Mouse (Mus musculus) hindbrain, postnatal 0 days (tissue): ENCODE measurements at regions not wholly inside any gene's neighbourhood (a gene's known extent, or its start where the extent isn't known, plus 50 kb on each side); places are given as distances from the start of the nearest gene placed in this dataset.
"Not testable (repeated sequence)": the region's sequence is repeated elsewhere in the genome, so short reads cannot be mapped to it uniquely, and the experiment has no call there.

ENCODE experiments used
- ATAC-seq: fragments of 200-750 bp; cut with Nextera tagmentation; 2 replicates; pipeline ENCODE4 v1.8.0; 2017; ENCODE audit warnings: mild to moderate bottlenecking, moderate TSS enrichment, moderate library complexity
- DNase-seq: peaks from one replicate; pipeline ENCODE4 v3.0.0-alpha.2; 2015; ENCODE audit warnings: low spot score
- H3K27ac ChIP-seq: fragments of 300-500 bp; sonication (generic); 2 replicates; pipeline ENCODE4 v1.5.1; 2014; ENCODE audit warnings: mild to moderate bottlenecking
- H3K27me3 ChIP-seq: fragments of 300-500 bp; sonication (generic); 2 replicates; pipeline ENCODE4 v1.6.1; 2014; ENCODE audit warnings: low read length, mixed read lengths; ENCODE audit not compliant: insufficient read depth
- H3K36me3 ChIP-seq: fragments of 300-500 bp; sonication (generic); 2 replicates; pipeline ENCODE4 v1.6.1; 2014; ENCODE audit warnings: low read length, mixed read lengths; ENCODE audit not compliant: insufficient read depth
- H3K4me1 ChIP-seq: fragments of 300-500 bp; sonication (generic); 2 replicates; pipeline ENCODE4 v1.6.1; 2014; ENCODE audit warnings: antibody characterized with exemption, low read length, mixed read lengths; ENCODE audit not compliant: insufficient read depth
- H3K4me2 ChIP-seq: fragments of 300-500 bp; sonication (generic); 2 replicates; pipeline ENCODE4 v1.6.1; 2014; ENCODE audit warnings: low read depth, mild to moderate bottlenecking, low read length, moderate library complexity, mixed read lengths
- H3K4me3 ChIP-seq: fragments of 300-500 bp; sonication (generic); 2 replicates; pipeline ENCODE4 v1.5.1; 2014; ENCODE audit warnings: low read length
- H3K9ac ChIP-seq: fragments of 300-500 bp; sonication (generic); replicated peaks from 2 replicates; pipeline ENCODE4 v1.6.1; 2014; ENCODE audit warnings: mild to moderate bottlenecking, low read length, moderate library complexity, mixed read lengths
- H3K9me3 ChIP-seq: fragments of 300-500 bp; sonication (generic); 2 replicates; pipeline ENCODE4 v1.6.1; 2016; ENCODE audit warnings: low read length, mixed read lengths
- CTCF ChIP-seq: IDR thresholded peaks from 2 replicates; pipeline ENCODE4 v1.5.1; 2016; ENCODE audit warnings: antibody characterized with exemption, control low read depth, low read depth
- WGBS: fragments of 180-500 bp; shearing (Covaris S2); extraction: QIAGEN DNeasy Blood & Tissue Kit; methylation state at CpG from one replicate; pipeline ENCODE4 v1.1.7; 2014; 5-methylcytosine and 5-hydroxymethylcytosine counted together

- no peaks in the 10 kb centered on the region for H3K36me3 ChIP-seq
- no peaks in the 10 kb centered on the region for H3K4me1 ChIP-seq
- no peaks in the 10 kb centered on the region for H3K27me3 ChIP-seq
- no peaks in the 10 kb centered on the region for H3K9me3 ChIP-seq
- ATAC-seq = no peak
- no peak overlapping the region for H3K27ac ChIP-seq
- no peak overlapping the region for H3K4me3 ChIP-seq
- H3K9ac ChIP-seq = no peak overlapping the region
- 89% methylated on average over 6 of the region's 6 CpGs for WGBS
- H3K4me2 ChIP-seq = no peak overlapping the region
- no peak for DNase-seq
- no peak for TF ChIP-seq CTCF
These were observed 168.1 kb upstream of the Oprm1 start for GRCm38 (mm10) chr10:6590211-6590610.

GRCm38 (mm10) chr10:6597256-6597655 is 161.1 kb upstream of the Oprm1 start:
- H3K4me1 ChIP-seq = no peaks in the 10 kb centered on the region
- no peak for TF ChIP-seq CTCF
- H3K4me2 ChIP-seq = no peak overlapping the region
- no peak overlapping the region for H3K4me3 ChIP-seq
- no peaks in the 10 kb centered on the region for H3K36me3 ChIP-seq
- no peak overlapping the region for H3K9ac ChIP-seq
- no peak for ATAC-seq
- no peaks in the 10 kb centered on the region for H3K27me3 ChIP-seq
- no peak overlapping the region for H3K27ac ChIP-seq
- H3K9me3 ChIP-seq = no peaks in the 10 kb centered on the region
- no peak for DNase-seq

- not testable (repeated sequence) for ATAC-seq, H3K4me3 ChIP-seq, H3K4me1 ChIP-seq, H3K4me2 ChIP-seq, H3K36me3 ChIP-seq, DNase-seq, H3K27me3 ChIP-seq, H3K9me3 ChIP-seq, H3K27ac ChIP-seq, H3K9ac ChIP-seq
- 77% methylated on average over 3 of the region's 3 CpGs for WGBS
These were observed 159.7 kb upstream of the Oprm1 start for GRCm38 (mm10) chr10:6598586-6598985.

- no peaks in the 10 kb centered on the region for H3K36me3 ChIP-seq
- no peak overlapping the region for H3K9ac ChIP-seq
- no peaks in the 10 kb centered on the region for H3K27me3 ChIP-seq
- H3K4me3 ChIP-seq = no peak overlapping the region
- no peak for TF ChIP-seq CTCF
- H3K9me3 ChIP-seq = no peaks in the 10 kb centered on the region
- no peak for ATAC-seq
- WGBS = 24% methylated on average over 1 of the region's 1 CpGs
- no peak overlapping the region for H3K27ac ChIP-seq
- H3K4me1 ChIP-seq = no peaks in the 10 kb centered on the region
- H3K4me2 ChIP-seq = no peak overlapping the region
- no peak for DNase-seq
These were observed 110.7 kb upstream of the Oprm1 start for GRCm38 (mm10) chr10:6647576-6647975.

- Histone ChIP-seq H3K9me3 (no peaks in the 10 kb centered on the region), H3K4me1 (no peaks in the 10 kb centered on the region), H3K9ac (no peak overlapping the region), H3K4me3 (no peak overlapping the region), H3K27me3 (no peaks in the 10 kb centered on the region), H3K4me2 (no peak overlapping the region), H3K27ac (no peak overlapping the region), H3K36me3 (no peaks in the 10 kb centered on the region)
- 51% methylated on average over 11 of the region's 11 CpGs for WGBS
- ATAC-seq (peak; percentile 76), DNase-seq (peak; percentile 23)
- no peak for TF ChIP-seq CTCF
These were observed 72.8 kb upstream of the Oprm1 start for GRCm38 (mm10) chr10:6685308-6686080.

- DNase-seq (no peak), ATAC-seq (no peak)
- H3K36me3 ChIP-seq = no peaks in the 10 kb centered on the region
- WGBS = 69% methylated on average over 1 of the region's 1 CpGs
- H3K4me1 ChIP-seq = no peaks in the 10 kb centered on the region
- no peak overlapping the region for H3K4me2 ChIP-seq
- TF ChIP-seq CTCF = no peak
- H3K4me3 ChIP-seq = no peak overlapping the region
- no peak overlapping the region for H3K27ac ChIP-seq
- H3K9me3 ChIP-seq = no peaks in the 10 kb centered on the region
- no peak overlapping the region for H3K9ac ChIP-seq
- no peaks in the 10 kb centered on the region for H3K27me3 ChIP-seq
These were observed 72.2 kb upstream of the Oprm1 start for GRCm38 (mm10) chr10:6686081-6686474.
